Mouse (Mus musculus) ovary, postnatal 10 days (tissue): ENCODE measurements around the gene Sptan1.

Experiments
- DNase-seq: peaks from one replicate; pipeline ENCODE4 v3.0.0; 2022; ENCODE audit warnings: low spot score

Sptan1 gene

GRCm38 (mm10) chr2:29965250-29965843 lies at the start of gene Sptan1:
Sptan1 (plus strand) TSS chr2:29965560.
- DNase-seq, result peak; percentile 93

- no peak for DNase-seq
These were observed 47.7 kb upstream of the Sptan1 start for GRCm38 (mm10) chr2:29917621-29918020.

DNA sequence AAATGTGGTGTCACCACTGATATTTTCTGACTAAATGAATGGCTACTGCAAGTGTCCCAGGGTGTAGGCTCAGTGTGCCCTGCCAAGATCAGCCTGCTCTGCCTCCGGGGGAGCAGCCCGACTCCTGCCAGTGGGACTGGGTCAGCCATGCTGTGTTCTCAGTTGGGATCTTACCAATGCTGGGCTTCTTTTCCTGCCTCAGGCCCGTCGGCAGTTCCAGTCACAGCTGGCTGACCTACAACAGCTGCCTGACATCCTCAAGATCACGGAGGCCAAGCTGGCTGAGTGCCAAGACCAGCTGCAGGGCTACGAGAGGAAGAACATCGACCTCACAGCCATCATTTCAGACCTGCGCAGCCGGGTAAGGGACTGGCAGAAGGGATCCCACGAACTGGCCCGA lies 43.3 kb upstream of the Sptan1 start:
- peak; percentile 23 for DNase-seq

GRCm38 (mm10) chr2:29926542-29926941 lies 38.8 kb upstream of the Sptan1 start:
- no peak for DNase-seq

GRCm38 (mm10) chr2:29930506-29930905 lies 34.9 kb upstream of the Sptan1 start:
- no peak for DNase-seq

GRCm38 (mm10) chr2:29931194-29931593 lies 34.2 kb upstream of the Sptan1 start:
- DNase-seq, result no peak

GRCm38 (mm10) chr2:29934906-29935599 lies 30.3 kb upstream of the Sptan1 start, which contains the start of gene Gle1:
Gle1 (plus strand) TSS chr2:29935426.
- DNase-seq, result peak; percentile 91

- no peak for DNase-seq
These were observed 25.3 kb upstream of the Sptan1 start for GRCm38 (mm10) chr2:29940073-29940472.

GRCm38 (mm10) chr2:29940826-29941225 lies 24.5 kb upstream of the Sptan1 start:
- DNase-seq, result no peak

DNA sequence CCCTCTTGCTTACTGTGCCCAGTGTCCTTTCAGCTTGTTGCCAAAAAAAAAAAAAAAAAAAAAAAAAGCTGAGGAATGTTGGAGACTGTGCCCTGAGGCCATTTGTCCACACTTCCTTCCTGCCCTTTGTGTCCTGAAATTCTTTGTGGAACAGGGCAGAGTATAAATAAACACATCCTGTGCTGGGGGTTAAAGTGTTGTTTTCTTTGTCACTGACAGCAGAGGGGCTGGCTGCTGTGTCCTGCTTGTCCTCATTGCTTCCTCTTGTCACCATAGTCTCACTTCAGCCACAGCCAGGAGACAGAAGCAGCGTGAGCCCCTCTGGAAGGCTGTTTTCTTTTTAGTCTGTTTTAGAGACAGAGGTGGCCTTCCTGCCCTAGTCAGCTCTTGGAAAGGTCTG lies 20.6 kb upstream of the Sptan1 start:
- DNase-seq, result no peak

DNA sequence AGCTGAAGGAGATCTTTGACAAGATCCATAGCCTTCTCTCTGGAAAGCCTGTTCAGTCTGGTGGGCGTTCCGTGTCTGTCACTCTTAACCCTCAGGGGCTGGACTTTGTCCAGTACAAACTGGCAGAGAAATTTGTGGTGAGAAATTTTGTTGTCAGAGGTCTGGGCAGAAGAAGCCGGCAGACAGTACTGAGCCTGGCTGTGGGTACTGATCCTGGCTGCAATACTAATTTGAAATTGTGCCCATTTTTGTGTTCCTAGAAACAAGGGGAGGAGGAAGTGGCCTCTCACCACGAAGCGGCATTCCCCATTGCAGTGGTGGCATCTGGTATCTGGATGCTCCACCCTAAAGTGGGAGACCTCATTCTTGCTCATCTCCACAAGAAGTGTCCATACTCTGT lies 16.5 kb upstream of the Sptan1 start:
- no peak for DNase-seq

GRCm38 (mm10) chr2:29961246-29961645 lies 4.1 kb upstream of the Sptan1 start:
- no peak for DNase-seq

- no peak for DNase-seq
These were observed 758 bp upstream of the Sptan1 start for GRCm38 (mm10) chr2:29964354-29965249.

DNA sequence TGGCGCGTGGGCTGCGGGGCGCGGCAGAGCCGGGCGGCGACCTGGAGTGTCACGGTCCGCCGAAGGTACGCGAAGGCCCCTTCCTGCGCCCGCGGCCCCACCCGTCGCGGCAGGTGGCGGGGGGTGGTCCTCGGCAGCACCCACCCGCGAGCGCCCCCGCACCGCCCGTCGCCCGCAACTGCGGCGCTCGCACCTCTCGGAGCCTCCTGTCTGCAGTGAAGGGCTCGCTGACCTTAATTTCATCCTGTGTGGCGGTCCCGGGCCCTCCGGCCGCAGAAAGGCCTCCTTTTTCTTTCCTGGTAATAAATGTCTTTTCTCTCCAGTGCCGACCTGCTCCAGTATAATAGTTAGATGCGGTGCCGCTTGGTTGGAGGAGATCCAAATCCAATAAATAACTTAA lies 546 bp downstream of the Sptan1 start:
- DNase-seq, result peak; percentile 24

GRCm38 (mm10) chr2:29966826-29967225 lies 1.5 kb downstream of the Sptan1 start:
- no peak for DNase-seq

GRCm38 (mm10) chr2:29967768-29968167 lies 2.4 kb downstream of the Sptan1 start:
- no peak for DNase-seq

- DNase-seq, result no peak
These were observed 3.3 kb downstream of the Sptan1 start for GRCm38 (mm10) chr2:29968638-29969037.

DNA sequence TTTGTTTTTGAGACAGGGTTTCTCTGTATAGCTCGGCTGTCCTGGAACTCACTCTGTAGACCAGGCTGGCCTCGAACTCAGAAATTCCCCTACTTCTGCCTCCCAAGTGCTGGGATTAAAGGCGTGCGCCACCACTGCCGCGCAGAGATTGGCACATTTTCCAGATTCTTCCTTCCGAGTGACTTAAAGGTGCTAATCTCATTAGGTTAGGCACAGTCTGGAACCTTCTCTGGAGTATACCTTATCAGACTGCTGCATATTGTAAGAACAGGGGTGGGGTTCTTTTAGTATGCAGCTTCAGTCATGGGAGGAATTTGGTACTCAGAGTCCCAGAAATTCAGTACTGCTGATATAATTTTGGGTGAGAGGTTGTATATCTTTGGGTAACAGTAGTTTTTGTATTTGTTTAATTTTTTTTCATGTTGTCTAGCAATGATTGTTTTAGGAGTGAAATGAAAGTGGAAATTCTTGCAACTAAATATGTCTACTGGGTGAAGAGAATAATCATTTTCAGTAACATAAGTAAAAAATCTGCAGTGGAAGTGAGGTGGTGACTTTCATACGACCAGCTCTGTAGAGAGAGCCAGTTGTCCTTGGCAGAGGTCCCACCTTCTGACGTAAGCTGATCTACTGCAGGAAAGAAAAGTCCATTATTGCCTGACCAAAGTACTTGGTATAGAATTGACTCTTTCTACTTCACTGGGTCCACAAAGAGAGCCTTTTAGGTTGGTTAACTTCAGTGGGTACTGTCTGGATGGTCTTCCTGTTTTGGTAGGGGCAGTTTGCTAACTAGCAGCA lies 6.7 kb downstream of the Sptan1 start:
- no peak for DNase-seq

DNA sequence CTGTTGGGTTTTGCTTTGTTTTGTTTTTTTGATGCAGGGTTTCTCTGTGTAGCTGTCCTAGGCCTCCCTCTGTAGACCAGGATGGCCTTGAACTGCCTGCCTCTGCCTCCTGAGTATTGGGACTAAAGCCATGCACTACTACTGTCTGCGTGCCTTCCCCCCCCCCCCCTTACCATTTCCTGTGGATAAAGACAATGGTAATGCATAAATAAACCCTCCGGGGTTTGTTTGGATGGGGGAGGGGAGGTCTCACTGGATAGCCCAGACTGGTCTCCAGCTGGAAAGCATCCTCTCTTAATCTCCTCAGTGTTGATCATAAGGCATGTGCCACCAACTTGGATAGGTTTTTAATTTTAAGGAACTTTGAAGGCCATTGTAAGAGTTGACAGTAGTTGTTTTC lies 8.2 kb downstream of the Sptan1 start:
- DNase-seq, result no peak

- no peak for DNase-seq
These were observed 11.9 kb downstream of the Sptan1 start for GRCm38 (mm10) chr2:29977307-29977706.

DNA sequence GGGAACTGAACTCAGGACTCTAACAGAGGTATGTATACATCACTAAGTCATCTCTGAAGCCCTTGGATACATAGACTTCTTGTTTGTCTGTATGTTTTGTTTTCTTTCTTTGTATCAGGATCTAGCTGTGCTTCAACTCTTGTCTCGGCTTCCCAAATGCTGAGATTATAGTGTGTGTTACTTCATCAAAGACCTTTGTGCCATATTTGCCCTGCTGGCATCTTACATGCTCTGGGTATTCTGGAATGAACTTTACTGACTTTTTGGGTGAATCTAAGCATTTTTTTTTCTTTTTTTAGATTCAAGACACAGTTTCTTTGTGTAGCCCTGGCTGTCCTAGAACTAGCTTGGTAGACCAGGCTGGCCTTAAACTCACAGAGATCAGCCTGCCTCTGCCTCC lies 15.3 kb downstream of the Sptan1 start:
- no peak for DNase-seq

DNA sequence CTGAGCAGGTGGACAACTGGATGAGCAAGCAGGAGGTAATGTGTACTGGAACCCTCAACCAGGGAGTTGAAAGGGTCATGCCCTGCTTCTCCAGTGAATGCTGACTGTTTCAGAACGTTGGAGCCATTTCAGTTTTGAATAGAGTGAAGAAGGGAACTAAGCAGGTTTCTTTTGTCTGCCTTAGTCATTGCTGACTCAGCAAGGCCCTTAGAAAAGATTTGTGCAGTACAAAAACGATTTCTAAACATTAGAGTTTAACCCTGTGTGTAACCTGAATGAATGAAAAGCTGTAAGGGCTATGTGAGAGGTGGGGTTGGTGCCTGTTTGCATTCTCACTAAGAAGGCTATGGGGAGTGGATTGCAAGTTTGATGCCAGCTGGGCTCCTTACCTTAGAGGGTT lies 26.6 kb downstream of the Sptan1 start:
- no peak for DNase-seq
